Mouse (Mus musculus): ENCODE measurements around the gene Zfp82. TPM values are rescaled to one million over a fixed set of nuclear protein-coding genes. Genes with fewer than 3 reads are reported as not detected.
A peak's percentile ranks its signal among the peaks of the same experiment; 100 is the strongest.

Zfp82 gene
- total RNA-seq, 2 experiments from 2014 or later, result 0.52 to 1.2 TPM

- DNase-seq, result no peak
These were observed 24.6 kb downstream of the Zfp82 start for GRCm38 (mm10) chr7:30048126-30048525.

DNA sequence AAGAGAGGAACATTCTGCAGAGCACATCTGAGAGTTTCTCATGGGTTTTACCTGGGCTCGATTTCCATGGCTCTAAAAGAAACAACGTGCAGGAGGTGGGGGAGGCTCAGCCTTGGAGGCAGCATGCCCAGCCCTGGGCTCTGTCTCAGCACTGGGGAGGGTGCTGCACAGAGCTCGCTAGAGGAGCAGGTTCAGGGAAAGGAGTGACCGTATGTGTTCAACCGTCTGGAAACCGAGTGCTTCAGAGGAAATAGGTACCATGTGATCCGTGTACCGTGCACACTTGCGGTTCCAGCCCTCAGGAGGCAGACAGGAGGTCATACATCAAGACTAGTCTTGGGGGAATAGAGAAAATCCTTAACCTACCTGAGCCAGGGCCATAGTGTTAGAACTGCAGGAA is 28.3 kb downstream of the Zfp82 start:
- no peak for DNase-seq

DNA sequence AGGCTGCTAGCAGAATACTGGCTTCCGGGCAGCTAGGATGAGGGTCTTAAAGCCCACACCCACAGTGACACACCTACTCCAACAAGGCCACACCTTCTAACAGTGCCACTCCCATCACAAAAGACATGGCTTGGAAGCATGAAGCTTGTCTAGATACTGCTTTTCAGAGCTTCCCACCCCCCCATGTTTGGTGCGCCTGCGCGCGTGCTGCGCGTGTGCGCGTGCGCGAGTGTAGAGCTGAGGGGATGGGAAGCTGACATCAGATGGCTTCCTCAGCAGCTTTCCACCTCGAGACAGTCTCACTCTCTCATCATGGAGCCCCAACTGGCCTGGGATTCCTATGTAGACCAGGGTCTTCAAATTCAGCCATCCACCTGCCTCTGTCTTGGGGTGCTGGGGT is 38.4 kb downstream of the Zfp82 start:
- no peak for DNase-seq

DNA sequence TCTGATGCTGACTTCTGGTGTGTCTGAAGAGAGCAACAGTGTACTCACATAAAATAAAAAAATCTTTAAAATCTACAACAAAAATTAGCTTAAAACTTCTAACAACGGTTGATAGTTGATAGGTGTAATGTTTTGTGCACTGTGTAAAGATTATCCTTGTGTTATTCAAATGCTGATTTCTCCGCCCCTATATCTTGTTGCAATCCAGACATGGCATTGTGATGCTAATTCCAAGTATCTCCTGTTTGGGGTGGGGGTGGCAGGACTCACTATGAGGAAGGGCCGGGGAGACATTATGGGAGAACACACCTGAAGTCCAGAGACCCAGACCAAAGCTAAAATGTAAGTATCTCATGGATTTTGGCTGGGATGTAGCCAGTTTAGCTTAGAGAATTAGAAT is 41.3 kb downstream of the Zfp82 start:
- DNase-seq, result no peak

DNA sequence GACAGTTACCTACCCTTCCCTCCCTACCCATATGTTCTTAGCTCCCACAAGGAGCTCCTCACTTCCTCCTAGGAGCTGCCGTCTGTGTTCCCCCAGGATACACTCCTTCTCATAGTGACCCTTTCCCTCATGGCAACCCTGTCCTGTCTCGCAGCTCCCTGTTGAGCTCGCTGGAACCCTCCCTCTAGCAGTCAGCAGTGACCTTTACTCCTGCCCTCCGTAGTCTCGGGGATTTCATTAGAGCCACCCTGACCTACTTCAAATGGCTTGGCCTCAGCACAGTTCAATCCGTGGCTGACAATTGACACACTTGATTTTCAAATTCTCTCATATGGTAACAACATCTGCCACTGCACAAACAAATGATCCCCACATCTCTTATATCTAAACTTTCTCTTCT is 42.0 kb downstream of the Zfp82 start:
- DNase-seq, result no peak

DNA sequence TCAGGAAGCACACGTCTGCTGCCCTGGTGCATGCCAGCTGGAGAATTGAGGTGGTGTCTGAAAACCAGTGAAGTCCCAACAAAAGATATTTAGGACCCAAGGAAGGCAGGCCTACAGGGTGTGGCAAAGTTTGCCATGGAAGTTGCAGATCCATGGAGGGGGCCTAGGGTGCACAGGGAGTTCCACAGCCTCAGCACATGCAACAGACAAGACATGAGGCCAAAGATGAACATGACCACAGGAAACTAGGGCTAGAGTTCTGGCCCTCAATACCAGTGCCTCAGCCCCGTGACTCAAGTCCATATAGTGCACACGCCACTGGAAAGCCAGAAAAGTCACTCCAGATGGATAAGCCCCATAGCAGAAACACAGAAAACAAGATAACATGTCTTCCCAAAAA is 44.1 kb downstream of the Zfp82 start:
- no peak for DNase-seq

DNA sequence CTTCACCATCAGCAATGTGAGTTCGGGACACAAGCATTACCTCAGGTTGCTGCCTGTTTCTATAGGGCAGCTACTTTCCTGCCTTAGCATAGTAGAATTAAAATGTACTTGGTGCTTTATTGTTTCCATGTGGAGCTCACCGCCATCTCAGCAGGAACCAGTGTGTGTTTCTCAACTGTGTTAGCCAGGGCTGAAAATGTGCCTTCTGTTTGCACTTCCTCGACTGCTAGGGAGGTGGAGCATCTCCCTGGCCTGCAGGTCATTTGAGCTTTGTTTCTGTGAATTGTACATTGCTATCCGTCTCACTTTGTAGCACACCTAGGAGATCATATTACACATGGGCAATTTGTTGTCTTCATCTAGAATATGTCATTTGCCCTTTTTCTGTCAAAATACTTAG is 45.4 kb downstream of the Zfp82 start:
- no peak for DNase-seq

GRCm38 (mm10) chr7:30025358-30025757 is 47.3 kb downstream of the Zfp82 start:
- DNase-seq, result no peak

- no peak for DNase-seq
These were observed 48.9 kb downstream of the Zfp82 start for GRCm38 (mm10) chr7:30023800-30024199.

DNA sequence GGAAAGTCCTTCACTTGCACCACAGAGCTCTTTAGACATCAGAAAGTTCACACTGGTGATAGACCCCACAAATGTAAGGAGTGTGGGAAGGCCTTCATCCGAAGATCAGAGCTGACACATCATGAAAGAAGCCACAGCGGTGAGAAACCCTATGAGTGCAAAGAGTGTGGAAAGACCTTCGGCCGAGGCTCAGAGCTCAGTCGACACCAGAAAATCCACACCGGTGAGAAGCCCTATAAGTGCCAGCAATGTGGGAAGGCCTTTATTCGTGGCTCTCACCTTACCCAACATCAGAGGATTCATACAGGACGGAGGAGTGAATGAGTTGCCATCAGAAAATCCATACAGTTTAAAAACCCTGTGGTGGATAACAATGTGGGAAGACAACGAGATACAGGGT is 49.4 kb downstream of the Zfp82 start:
- no peak for DNase-seq

DNA sequence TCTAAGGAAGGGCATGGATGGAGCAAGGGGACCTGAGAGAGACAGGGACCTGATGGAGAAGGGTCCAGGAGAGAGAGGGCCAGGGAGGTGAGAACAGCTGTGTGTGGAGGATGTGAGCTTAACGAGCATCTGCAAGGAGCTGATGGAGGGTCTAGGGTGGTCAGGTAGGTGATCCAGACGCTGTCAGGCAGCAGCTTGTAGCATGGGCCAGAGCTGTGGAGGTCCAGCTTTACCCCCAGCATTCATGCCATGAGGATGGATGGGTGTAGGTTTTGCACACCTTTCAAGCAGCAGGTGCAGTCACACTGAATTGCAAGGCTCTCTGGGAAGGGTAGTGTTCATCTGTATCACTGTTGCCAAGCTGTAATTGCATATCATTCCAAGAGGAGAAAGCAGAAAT is 53.2 kb downstream of the Zfp82 start:
- DNase-seq, result no peak

GRCm38 (mm10) chr7:30017226-30017625 is 55.5 kb downstream of the Zfp82 start:
- no peak for DNase-seq

GRCm38 (mm10) chr7:30012956-30013363 is 59.7 kb downstream of the Zfp82 start:
- peak; percentile 45 for DNase-seq

DNA sequence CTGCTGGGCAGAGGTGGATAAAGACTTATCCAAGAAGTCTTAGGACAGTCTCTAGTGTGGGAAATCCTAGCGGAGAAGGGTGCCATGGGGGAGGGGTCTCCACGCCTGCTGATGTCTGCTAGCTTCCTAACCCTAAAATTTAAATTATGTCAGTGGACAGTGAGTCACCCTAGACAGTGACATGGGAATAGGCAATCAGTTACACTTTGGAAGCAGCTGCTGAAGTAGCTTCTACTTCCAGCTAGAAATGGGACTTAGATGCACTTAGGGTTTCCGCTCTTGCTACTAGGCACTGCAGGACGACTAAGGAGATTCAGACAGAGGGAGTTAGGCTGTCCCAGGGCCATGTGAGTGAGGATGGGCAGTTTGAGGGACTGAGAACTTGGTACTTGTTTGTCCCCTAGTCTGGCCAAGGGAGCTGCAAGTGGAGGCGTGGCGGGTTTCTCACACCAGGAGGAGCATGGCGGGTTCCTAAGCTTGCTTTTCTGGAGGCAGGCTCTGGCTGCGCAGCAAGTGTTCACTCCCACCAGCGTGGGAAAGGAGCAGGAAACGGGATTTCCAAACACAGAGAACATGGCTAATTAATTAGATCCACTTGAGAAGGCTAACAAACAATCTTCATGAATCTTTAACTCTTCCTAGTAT is 62.0 kb downstream of the Zfp82 start:
- no peak for DNase-seq

- DNase-seq, result peak; percentile 70
These were observed 63.2 kb downstream of the Zfp82 start for GRCm38 (mm10) chr7:30009321-30010085.

DNA sequence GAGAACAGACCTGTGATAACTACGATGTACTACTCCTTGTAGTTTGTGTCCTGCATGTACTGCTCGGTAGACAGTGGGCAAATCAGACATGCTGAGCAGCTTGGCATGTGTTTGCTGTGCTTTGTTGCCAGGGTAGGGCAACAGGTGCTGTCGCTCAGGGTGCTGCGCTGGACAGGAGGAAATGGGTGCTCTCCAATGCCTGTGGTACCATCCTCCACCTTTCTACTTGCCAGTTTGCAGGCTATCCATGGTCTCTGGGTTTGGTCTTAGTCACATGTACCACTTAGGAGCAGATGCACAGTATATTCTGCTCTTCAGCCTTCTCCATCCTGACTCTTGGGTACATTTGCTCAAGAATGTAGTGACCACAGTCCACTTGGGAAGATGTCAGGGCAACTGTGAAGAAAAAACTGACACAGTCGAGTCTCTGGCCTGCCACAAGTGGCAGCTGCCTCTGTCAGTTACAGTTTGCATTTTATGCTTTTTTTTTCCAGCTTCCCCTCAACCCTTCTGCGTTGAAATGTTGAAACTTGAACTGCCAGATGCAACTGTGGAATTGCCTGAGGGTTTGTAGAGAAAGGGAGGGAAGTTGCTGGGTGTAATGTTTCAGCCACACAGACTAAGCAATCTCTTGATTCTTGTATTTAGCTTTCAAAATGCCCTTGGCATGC is 64.5 kb downstream of the Zfp82 start:
- no peak for DNase-seq

DNA sequence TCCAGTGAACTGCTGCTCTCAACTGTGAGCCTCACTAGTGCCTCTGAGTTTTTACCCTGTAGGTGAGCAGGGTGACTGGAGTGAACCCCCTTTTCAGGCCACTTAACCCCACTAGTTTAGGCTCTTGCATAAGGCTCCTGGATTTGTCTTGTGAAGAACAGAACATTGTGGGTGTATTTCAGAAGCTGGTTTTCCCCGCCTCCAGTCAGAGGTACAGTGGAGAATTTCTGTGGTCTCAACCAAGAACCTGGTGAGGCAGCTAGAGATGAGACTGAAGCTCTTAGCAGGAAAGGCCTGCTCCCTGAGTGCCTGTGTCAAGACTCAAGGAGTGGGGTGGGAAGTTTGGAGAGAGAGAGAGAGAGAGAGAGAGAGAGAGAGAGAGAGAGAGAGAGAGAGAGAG is 65.1 kb downstream of the Zfp82 start:
- DNase-seq, result no peak

Small RNAs within 50 kb of the gene (microRNA-seq; reads per million reads assigned to microRNA genes)
- 0 reads per million in 2 experiments for gene Gm23368

Other genes with a start within 250 kb of the Zfp82 start
- under 1 TPM; 0.16 to 0.36 TPM for gene Zfp940, start 219.2 kb downstream of the Zfp82 start, total RNA-seq (2021)
- gene Zfp420, start 212.9 kb downstream of the Zfp82 start, total RNA-seq (2021), result 1 to 10 TPM; 2.5 to 4.3 TPM
- 10 to 100 TPM in 1 of 2 experiments, 1 to 10 TPM in 1; 8.5 to 10.5 TPM for gene Zfp27, start 166.3 kb downstream of the Zfp82 start, total RNA-seq (2021)
- 10 to 100 TPM in 1 of 2 experiments, 1 to 10 TPM in 1; 9.5 to 12.6 TPM for gene Zfp383, start 164.7 kb downstream of the Zfp82 start, total RNA-seq (2021)
- 1 to 10 TPM; 5.9 to 9.2 TPM for gene Zfp74, start 118.8 kb downstream of the Zfp82 start, total RNA-seq (2021)
- 10 to 100 TPM; 63.5 to 67.4 TPM for gene Zfp568, start 88.9 kb downstream of the Zfp82 start, total RNA-seq (2021)
- gene Zfp14, start 21.5 kb downstream of the Zfp82 start, total RNA-seq (2021), result 1 to 10 TPM; 1.5 to 2.9 TPM
- 1 to 10 TPM in 1 of 2 experiments, under 1 TPM in 1; 0.33 to 1.8 TPM for gene Gm26920, start 17.5 kb upstream of the Zfp82 start, total RNA-seq (2021)
- 1 to 10 TPM; 2.0 to 3.2 TPM for gene Zfp566, start 17.6 kb upstream of the Zfp82 start, total RNA-seq (2021)
- gene Zfp260, start 21.9 kb upstream of the Zfp82 start, total RNA-seq (2021), result 10 to 100 TPM; 35.2 to 46.9 TPM
- 1 to 10 TPM; 2.6 to 4.8 TPM for gene Zfp382, start 49.0 kb upstream of the Zfp82 start, total RNA-seq (2021)
- 10 to 100 TPM; 34.6 to 40.3 TPM for gene Zfp146, start 96.8 kb upstream of the Zfp82 start, total RNA-seq (2021)
- gene Cox7a1, start 111.2 kb upstream of the Zfp82 start, total RNA-seq (2021), result 100 to 1,000 TPM; 630 to 723 TPM
- gene Capns1, start 125.9 kb upstream of the Zfp82 start, total RNA-seq (2021), result 100 to 1,000 TPM; 314 to 330 TPM
- 10 to 100 TPM; 71.9 to 80.7 TPM for gene Polr2i, start 159.0 kb upstream of the Zfp82 start, total RNA-seq (2021)
- 10 to 100 TPM; 42.8 to 47.0 TPM for gene Tbcb, start 159.4 kb upstream of the Zfp82 start, total RNA-seq (2021)
- gene Ovol3, start 162.8 kb upstream of the Zfp82 start, total RNA-seq (2021), result under 1 TPM in 1 of 2 experiments, not detected in 1; 0.77 TPM
- under 1 TPM; 0.32 to 0.38 TPM for gene Thap8, start 207.2 kb upstream of the Zfp82 start, total RNA-seq (2021)
- gene Wdr62, start 207.5 kb upstream of the Zfp82 start, total RNA-seq (2021), result 1 to 10 TPM; 4.9 to 5.9 TPM
- 10 to 100 TPM; 22.2 to 26.5 TPM for gene Clip3, start 218.8 kb upstream of the Zfp82 start, total RNA-seq (2021)
- 10 to 100 TPM; 18.3 to 18.6 TPM for gene Alkbh6, start 235.8 kb upstream of the Zfp82 start, total RNA-seq (2021)
- 1 to 10 TPM; 1.8 TPM for gene Syne4, start 241.9 kb upstream of the Zfp82 start, total RNA-seq (2021)
- gene E130208F15Rik, start 248.8 kb upstream of the Zfp82 start, total RNA-seq (2021), result 1 to 10 TPM; 1.0 to 1.2 TPM